Mouse (Mus musculus) testis, postnatal 14 days (tissue): ENCODE results near the gene Vmn1r165.
"Not testable (repeated sequence)": the region's sequence is repeated elsewhere in the genome, so short reads cannot be mapped to it uniquely, and the experiment has no call there.

Source experiments
- DNase-seq: peaks from one replicate; pipeline ENCODE4 v3.0.0; 2021; ENCODE audit warnings: low spot score

The Vmn1r165 gene

GRCm38 (mm10) chr7:23217032-23217431, at the start of gene Vmn1r165:
Vmn1r165 (plus strand) TSS chr7:23217332.
- DNase-seq: not testable (repeated sequence)

DNA sequence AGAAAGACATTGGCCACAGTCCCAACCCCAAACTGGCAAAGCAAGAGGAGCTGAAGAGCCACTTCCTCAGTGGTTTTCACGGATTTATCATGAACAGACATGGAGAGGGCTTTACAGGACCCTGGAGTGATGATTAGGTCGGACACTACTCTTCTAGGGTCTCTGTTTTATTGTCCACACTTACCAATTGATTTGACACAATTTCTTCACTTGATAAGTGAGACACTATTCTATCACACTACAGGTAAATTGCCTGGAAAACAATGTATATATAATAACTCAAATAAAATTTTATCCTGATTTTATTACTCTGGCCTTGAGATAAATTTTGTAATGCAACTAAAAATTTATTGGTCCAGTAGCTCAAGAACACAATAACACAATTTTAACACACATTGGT, 34.5 kb downstream of the Vmn1r165 start, which contains the start of gene Vmn1r166:
Gene Vmn1r166, minus strand, starts transcription at position 101 of the 400 bp plus-strand sequence.
- DNase-seq: not testable (repeated sequence)
